Mouse (Mus musculus): ENCODE measurements at regions not wholly inside any gene's neighbourhood (a gene's known extent, or its start where the extent isn't known, plus 50 kb on each side); places are given as distances from the start of the nearest gene placed in this dataset.

- TF ChIP-seq RAD21 (IDR thresholded peaks at IDR 0.05; ENCODE audit: low read depth, low read length) (no peak), CHD1 (IDR thresholded peaks at IDR 0.05; ENCODE audit: low read depth, low read length) (no peak), MAFK (IDR thresholded peaks at IDR 0.05; ENCODE audit: insufficient replicate concordance, low read length) (no peak), CTCF (conservative IDR thresholded peaks at IDR 0.05 in 1 of 2, IDR thresholded peaks at IDR 0.05 in 1 of 2; ENCODE audit: low read depth in 2 of 2, low read length in 2 of 2) (no peak), NELFE (IDR thresholded peaks at IDR 0.05; ENCODE audit: low read depth, low read length) (no peak)
Observed at GRCm38 (mm10) chr2:178745296-178746015, 315.1 kb downstream of the Cdh26 start.
